ENCODE assay signal across 21 mouse cellular contexts in genomic region chr3:10974429-10974828, GRCm38 (mm10).
DNase-seq lines count a peak whose midpoint lies in the region; ATAC-seq lines count a peak whose summit lies in the region.
"Had no signal": no experiment of that assay in that cellular context is flagged by ENCODE, and none has a peak within 500 bp of the region (broad histone marks: within the 10 kb centered on the region; RNA-seq: fewer than 3 reads in every experiment).

No protein-coding gene starts in this region.

- H3K4me3 ChIP-seq in lung, embryonic 15.5 days = no peak overlapping the region
- no peak overlapping the region for H3K4me3 ChIP-seq in midbrain, embryonic 11.5 days (ENCODE audit: low read depth, low read length)
- no peak overlapping the region for H3K4me3 ChIP-seq in midbrain, embryonic 13.5 days (replicated peaks)

- no peaks in the 10 kb centered on the region for H3K9me3 ChIP-seq in lung, embryonic 15.5 days
- no peaks in the 10 kb centered on the region for H3K9me3 ChIP-seq in midbrain, embryonic 11.5 days (ENCODE audit: control insufficient read depth, low read length)
- H3K9me3 ChIP-seq in midbrain, embryonic 13.5 days = no peaks in the 10 kb centered on the region

- peak; percentile 68 for DNase-seq in heart, adult 11 months
- DNase-seq in heart, postnatal 10 days = no peak
- no peak for DNase-seq in lung, postnatal 25 days (ENCODE audit: low spot score)
- no peak for DNase-seq in midbrain, embryonic 11.5 days (ENCODE audit: low spot score, missing footprints)
- DNase-seq: adrenal gland, adult 2 months; adrenal gland, adult 8-10 months; adrenal gland, postnatal 10 days; adrenal gland, postnatal 14 days; adrenal gland, postnatal 25 days; adrenal gland, postnatal 36 days; B cell, adult 2 months; cerebellum, adult 11 months; cerebellum, adult 11-12 months; cerebellum, adult 18-20 months had no signal

- H3K4me2 ChIP-seq in lung, embryonic 15.5 days = no peak overlapping the region
- no peak overlapping the region for H3K4me2 ChIP-seq in midbrain, embryonic 11.5 days
- H3K4me2 ChIP-seq in midbrain, embryonic 13.5 days (replicated peaks) = no peak overlapping the region

- H3K36me3 ChIP-seq in lung, embryonic 15.5 days = no peaks in the 10 kb centered on the region
- no peaks in the 10 kb centered on the region for H3K36me3 ChIP-seq in midbrain, embryonic 11.5 days (ENCODE audit: control insufficient read depth, insufficient read depth, low read length)
- H3K36me3 ChIP-seq in midbrain, embryonic 13.5 days = no peaks in the 10 kb centered on the region
- H3K36me3 ChIP-seq: G1E had no signal

- H3K9ac ChIP-seq in lung, embryonic 15.5 days = no peak overlapping the region
- no peak overlapping the region for H3K9ac ChIP-seq in midbrain, embryonic 11.5 days (ENCODE audit: low read length)
- no peak overlapping the region for H3K9ac ChIP-seq in midbrain, embryonic 13.5 days (replicated peaks)

- no peaks in the 10 kb centered on the region for H3K4me1 ChIP-seq in lung, embryonic 15.5 days
- H3K4me1 ChIP-seq in midbrain, embryonic 11.5 days (ENCODE audit: control insufficient read depth, insufficient read depth, low read length) = no peaks in the 10 kb centered on the region
- no peaks in the 10 kb centered on the region for H3K4me1 ChIP-seq in midbrain, embryonic 13.5 days (replicated peaks)

- H3K27me3 ChIP-seq in lung, embryonic 15.5 days = no peaks in the 10 kb centered on the region
- no peaks in the 10 kb centered on the region for H3K27me3 ChIP-seq in midbrain, embryonic 11.5 days (ENCODE audit: control insufficient read depth, insufficient read depth, low read length)
- no peaks in the 10 kb centered on the region for H3K27me3 ChIP-seq in midbrain, embryonic 13.5 days
- H3K27me3 ChIP-seq: CH12.LX, Patski had no signal

- peak; percentile 65; the same call in 1 of the 2 replicates for ATAC-seq in lung, embryonic 15.5 days (ENCODE audit: borderline replicate concordance, extremely low read depth, low FRiP score, low TSS enrichment)
- ATAC-seq in midbrain, embryonic 11.5 days (ENCODE audit: low FRiP score) = 0 out of 2 replicates have a peak, but pooled peaks have one; percentile 5
- no peak for ATAC-seq in midbrain, embryonic 13.5 days
- ATAC-seq: activated CD4-positive, CD25-positive, alpha-beta regulatory T cell, adult 4 months; CD4-positive, CD25-positive, alpha-beta regulatory T cell, adult 4 months; Patski had no signal

- H3K27ac ChIP-seq in lung, embryonic 15.5 days = no peak overlapping the region
- no peak overlapping the region for H3K27ac ChIP-seq in midbrain, embryonic 11.5 days (ENCODE audit: low read depth, low read length)
- no peak overlapping the region for H3K27ac ChIP-seq in midbrain, embryonic 13.5 days

- intact Hi-C loops in heart, postnatal 10 days (cut with DNase I) = no loop called here

- WGBS in lung, embryonic 15.5 days = 91% methylated on average over 3 of the region's 3 CpGs
- 90% methylated on average over 3 of the region's 3 CpGs for WGBS in midbrain, embryonic 11.5 days
- 93% methylated on average over 3 of the region's 3 CpGs for WGBS in midbrain, embryonic 13.5 days
